Mouse (Mus musculus): ENCODE measurements at regions not wholly inside any gene's neighbourhood (a gene's known extent, or its start where the extent isn't known, plus 50 kb on each side); places are given as distances from the start of the nearest gene placed in this dataset.

GRCm38 (mm10) chr19:15173301-15173700 is 575.5 kb upstream of the Tle4 start:
- peak in 1 of 2 experiments; percentile 14 for DNase-seq (ENCODE audit: extremely low spot score in 1 of 2, low spot score in 2 of 2)
- intact Hi-C loops (cut with DNase I) = no loop called here

GRCm38 (mm10) chr19:15167184-15167583 is 569.3 kb upstream of the Tle4 start:
- DNase-seq (ENCODE audit: extremely low spot score in 1 of 2, low spot score in 2 of 2) = no peak
- intact Hi-C loops (cut with DNase I) = no loop called here

GRCm38 (mm10) chr19:15160641-15161040 is 562.8 kb upstream of the Tle4 start:
- intact Hi-C loops (cut with DNase I) = no loop called here
- DNase-seq (ENCODE audit: extremely low spot score in 1 of 2, low spot score in 2 of 2) = no peak

GRCm38 (mm10) chr19:15158653-15159052 is 560.8 kb upstream of the Tle4 start:
- DNase-seq (ENCODE audit: extremely low spot score in 1 of 2, low spot score in 2 of 2) = no peak
- intact Hi-C loops (cut with DNase I) = no loop called here

GRCm38 (mm10) chr19:15158177-15158576 is 560.3 kb upstream of the Tle4 start:
- no peak for DNase-seq (ENCODE audit: extremely low spot score in 1 of 2, low spot score in 2 of 2)
- intact Hi-C loops (cut with DNase I) = no loop called here

GRCm38 (mm10) chr19:15154693-15155092 is 556.8 kb upstream of the Tle4 start:
- no peak for DNase-seq (ENCODE audit: extremely low spot score in 1 of 2, low spot score in 2 of 2)
- intact Hi-C loops (cut with DNase I) = no loop called here

GRCm38 (mm10) chr19:15146325-15146724 is 548.5 kb upstream of the Tle4 start:
- intact Hi-C loops (cut with DNase I) = no loop called here

GRCm38 (mm10) chr19:15127122-15127521 is 529.3 kb upstream of the Tle4 start:
- no peak for DNase-seq (ENCODE audit: extremely low spot score in 1 of 2, low spot score in 2 of 2)
- intact Hi-C loops (cut with DNase I) = no loop called here

More at GRCm38 (mm10) chr19:15146325-15146724, 548.5 kb upstream of the Tle4 start:
- DNase-seq (ENCODE audit: extremely low spot score in 1 of 2, low spot score in 2 of 2) = no peak

- intact Hi-C loops (cut with DNase I) = no loop called here
- no peak for DNase-seq (ENCODE audit: extremely low spot score in 1 of 2, low spot score in 2 of 2)
Measured at GRCm38 (mm10) chr19:15108441-15109026, 510.7 kb upstream of the Tle4 start.

GRCm38 (mm10) chr19:15095054-15095453 is 497.2 kb upstream of the Tle4 start:
- intact Hi-C loops (cut with DNase I) = no loop called here

GRCm38 (mm10) chr19:15093534-15093933 is 495.7 kb upstream of the Tle4 start:
- intact Hi-C loops (cut with DNase I) = no loop called here
- no peak for DNase-seq (ENCODE audit: extremely low spot score in 1 of 2, low spot score in 2 of 2)

More at GRCm38 (mm10) chr19:15095054-15095453, 497.2 kb upstream of the Tle4 start:
- no peak for DNase-seq (ENCODE audit: extremely low spot score in 1 of 2, low spot score in 2 of 2)

- no peak for DNase-seq (ENCODE audit: extremely low spot score in 1 of 2, low spot score in 2 of 2)
- intact Hi-C loops (cut with DNase I) = no loop called here
Measured at GRCm38 (mm10) chr19:15080638-15081037, 482.8 kb upstream of the Tle4 start.

GRCm38 (mm10) chr19:15057801-15058200 is 459.9 kb upstream of the Tle4 start:
- no peak for DNase-seq (ENCODE audit: extremely low spot score in 1 of 2, low spot score in 2 of 2)
- intact Hi-C loops (cut with DNase I) = no loop called here

- intact Hi-C loops (cut with DNase I) = no loop called here
- no peak for DNase-seq (ENCODE audit: extremely low spot score in 1 of 2, low spot score in 2 of 2)
Measured at GRCm38 (mm10) chr19:15053582-15054141, 455.8 kb upstream of the Tle4 start.

- DNase-seq (ENCODE audit: extremely low spot score in 1 of 2, low spot score in 2 of 2) = no peak
- intact Hi-C loops (cut with DNase I) = no loop called here
Measured at GRCm38 (mm10) chr19:15052642-15053239, 454.9 kb upstream of the Tle4 start.

GRCm38 (mm10) chr19:15047896-15048295 is 450.0 kb upstream of the Tle4 start:
- intact Hi-C loops (cut with DNase I) = no loop called here
- DNase-seq (ENCODE audit: extremely low spot score in 1 of 2, low spot score in 2 of 2) = peak in 1 of 2 experiments; percentile 38

GRCm38 (mm10) chr19:15047306-15047868 is 449.5 kb upstream of the Tle4 start:
- intact Hi-C loops (cut with DNase I) = no loop called here
- DNase-seq (ENCODE audit: extremely low spot score in 1 of 2, low spot score in 2 of 2) = no peak

- peak; percentile 48 to 66 for DNase-seq (ENCODE audit: extremely low spot score in 1 of 2, low spot score in 2 of 2)
- intact Hi-C loops (cut with DNase I) = loop anchor here (5.0 to 10.0 kb wide), 4 partner anchors 438 to 1051 kb away; partner anchors contain the start of gene Tle4
Measured at GRCm38 (mm10) chr19:15035554-15035953, 437.7 kb upstream of the Tle4 start.

GRCm38 (mm10) chr19:15033921-15034320 is 436.1 kb upstream of the Tle4 start:
- intact Hi-C loops (cut with DNase I) = loop anchor here (10.0 kb wide), 2 partner anchors 771 to 1049 kb away; no protein-coding TSS in a partner anchor
- no peak for DNase-seq (ENCODE audit: extremely low spot score in 1 of 2, low spot score in 2 of 2)

- DNase-seq (ENCODE audit: extremely low spot score in 1 of 2, low spot score in 2 of 2) = no peak
- intact Hi-C loops (cut with DNase I) = loop anchor here (10.0 kb wide), 2 partner anchors 771 to 1049 kb away; no protein-coding TSS in a partner anchor
Measured at GRCm38 (mm10) chr19:15033396-15033795, 435.5 kb upstream of the Tle4 start.
